Mouse (Mus musculus): ENCODE measurements around the gene Kcnma1.

Kcnma1 gene

DNA sequence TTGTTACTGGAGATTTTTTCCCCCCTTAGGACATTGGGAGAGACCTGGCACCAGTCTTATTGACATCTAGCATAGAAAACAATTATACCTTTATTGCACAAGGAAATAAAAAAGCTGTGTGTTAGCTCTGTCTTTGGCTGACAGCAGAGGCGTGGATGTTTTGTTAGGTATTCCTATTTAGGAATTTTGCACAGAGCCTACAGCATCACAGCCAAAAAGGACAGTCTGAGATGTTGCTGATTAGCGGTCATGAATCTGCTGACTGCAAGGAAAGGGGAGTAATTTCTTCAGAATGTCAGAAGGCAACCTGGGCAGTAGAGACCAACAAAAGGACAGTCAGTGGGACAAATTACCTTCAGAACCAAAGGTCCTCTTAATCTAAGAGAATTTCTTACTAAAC, 412.2 kb downstream of the Kcnma1 start:
- no peak for DNase-seq (ENCODE audit: low spot score in 2 of 2)

DNA sequence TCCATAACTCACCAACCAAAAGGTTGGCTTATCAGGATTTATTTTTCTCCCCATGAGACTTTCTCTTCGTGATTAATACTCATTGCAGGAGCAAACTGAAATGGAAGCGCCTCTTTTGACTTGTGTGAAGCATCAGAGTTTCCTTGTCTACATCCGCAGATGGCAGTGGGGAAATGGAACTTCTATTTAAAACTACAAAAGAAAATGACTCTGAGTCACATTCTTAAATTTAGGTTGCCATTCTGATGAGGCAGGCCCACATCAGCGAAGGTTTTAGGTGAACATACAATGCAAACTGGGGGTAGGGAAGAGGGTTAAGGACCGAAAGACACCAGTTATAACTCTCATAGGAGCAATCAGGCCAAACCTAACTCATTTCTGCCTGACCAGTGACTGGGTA, 419.7 kb downstream of the Kcnma1 start:
- DNase-seq (ENCODE audit: low spot score in 2 of 2), result no peak

- DNase-seq (ENCODE audit: low spot score in 2 of 2), result no peak
Measured at GRCm38 (mm10) chr14:23592826-23593447, 421.4 kb downstream of the Kcnma1 start.

DNA sequence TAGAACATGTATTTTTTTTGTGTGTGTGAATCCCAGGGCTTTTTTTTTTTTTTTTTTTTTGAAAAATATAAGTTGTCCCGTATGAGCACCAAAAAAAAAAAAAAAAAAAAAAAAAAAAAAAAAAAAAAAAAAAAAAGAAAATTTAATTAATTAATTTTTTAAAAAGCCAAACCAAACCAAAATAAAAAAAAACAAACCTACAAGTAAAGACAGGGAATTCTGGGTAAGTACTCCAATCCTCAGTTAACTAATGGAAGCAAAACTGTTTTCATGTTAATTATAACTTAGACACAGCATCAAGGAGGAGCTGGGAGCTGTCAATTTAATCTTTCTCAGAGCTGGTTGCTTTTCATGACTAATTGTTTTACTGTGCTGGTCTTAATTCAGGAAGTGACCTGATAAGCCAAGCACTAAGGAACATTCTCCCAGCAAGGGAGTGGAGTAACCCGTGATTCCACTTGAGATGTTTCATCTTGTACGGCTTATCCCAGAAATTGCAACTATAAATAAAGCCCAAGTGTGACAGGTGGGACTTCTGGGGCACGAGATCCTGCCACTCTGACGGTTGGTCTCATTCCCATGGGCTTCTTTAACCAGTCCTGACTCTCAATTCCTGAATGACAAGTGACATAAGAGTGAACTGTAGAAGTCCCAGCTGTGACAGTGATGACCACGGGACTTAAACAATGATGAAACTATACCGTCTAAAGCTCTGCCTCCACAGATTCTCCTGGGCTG, 424.4 kb downstream of the Kcnma1 start:
- no peak for DNase-seq (ENCODE audit: low spot score in 2 of 2)

- DNase-seq (ENCODE audit: low spot score in 2 of 2), result no peak
Measured at GRCm38 (mm10) chr14:23587451-23587850, 426.8 kb downstream of the Kcnma1 start.

DNA sequence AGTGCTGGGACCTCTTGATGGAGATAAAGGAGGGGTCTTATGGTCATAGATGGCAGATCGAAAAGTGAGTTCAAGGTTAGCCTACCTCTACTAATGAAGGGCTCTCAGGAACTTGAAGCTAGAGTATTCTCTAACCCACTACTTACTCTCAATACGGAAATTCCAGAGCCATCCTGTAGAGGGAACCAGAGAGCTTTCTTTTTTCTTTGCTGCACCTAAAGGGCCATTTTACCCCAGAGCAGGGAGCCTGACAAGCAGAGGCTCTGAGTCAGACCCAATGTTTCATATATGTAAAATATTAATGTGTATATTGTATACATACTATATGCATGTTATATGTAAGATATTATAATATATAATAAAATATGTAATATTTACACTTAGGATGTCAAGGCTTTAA, 431.1 kb downstream of the Kcnma1 start:
- peak in 1 of 2 experiments; percentile 22 for DNase-seq (ENCODE audit: low spot score in 2 of 2)

GRCm38 (mm10) chr14:23581282-23581681, 433.0 kb downstream of the Kcnma1 start:
- no peak for DNase-seq (ENCODE audit: low spot score in 2 of 2)

DNA sequence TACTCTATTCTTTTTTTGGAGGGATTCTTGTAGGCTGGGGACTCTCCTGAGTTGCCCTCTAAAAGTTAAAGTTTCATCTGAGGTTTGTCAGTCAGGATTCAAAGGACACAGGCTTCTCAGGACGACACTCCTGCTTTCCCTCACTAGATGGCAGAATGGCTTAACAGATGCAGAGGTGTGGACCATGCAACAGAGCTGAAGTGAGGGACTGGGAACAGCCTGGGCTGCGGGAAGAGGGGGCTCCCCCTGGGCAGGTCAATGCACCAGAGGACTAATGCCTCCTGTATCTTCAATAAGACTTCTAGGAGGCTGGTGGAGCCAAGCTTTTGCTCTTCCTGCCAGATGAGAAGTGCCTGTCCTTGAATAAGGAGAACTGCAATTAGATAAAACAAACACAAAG, 438.3 kb downstream of the Kcnma1 start:
- no peak for DNase-seq (ENCODE audit: low spot score in 2 of 2)

- no peak for DNase-seq (ENCODE audit: low spot score in 2 of 2)
Measured at GRCm38 (mm10) chr14:23574136-23574535, 440.2 kb downstream of the Kcnma1 start.

DNA sequence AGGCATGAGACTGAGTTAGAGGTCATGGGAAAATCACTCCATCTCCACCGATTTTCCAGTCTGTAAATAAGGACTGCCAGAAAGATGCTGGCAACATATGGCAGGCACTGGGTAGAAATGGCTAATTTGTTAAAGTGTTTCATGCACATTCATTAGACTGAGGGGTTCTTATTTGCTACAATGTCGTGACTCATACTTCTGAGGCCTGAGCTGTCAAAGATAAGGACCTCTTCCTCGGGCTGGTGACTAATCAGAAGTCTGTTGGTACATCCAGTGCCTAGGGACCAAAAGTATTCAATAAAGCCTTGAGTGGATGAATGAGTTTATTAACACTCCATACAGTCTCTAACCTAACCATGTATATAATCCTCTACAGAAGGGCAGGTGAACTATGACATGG, 440.9 kb downstream of the Kcnma1 start:
- no peak for DNase-seq (ENCODE audit: low spot score in 2 of 2)

GRCm38 (mm10) chr14:23572778-23573177, 441.5 kb downstream of the Kcnma1 start:
- no peak for DNase-seq (ENCODE audit: low spot score in 2 of 2)

- DNase-seq (ENCODE audit: low spot score in 2 of 2), result no peak
Measured at GRCm38 (mm10) chr14:23570251-23570650, 444.0 kb downstream of the Kcnma1 start.

DNA sequence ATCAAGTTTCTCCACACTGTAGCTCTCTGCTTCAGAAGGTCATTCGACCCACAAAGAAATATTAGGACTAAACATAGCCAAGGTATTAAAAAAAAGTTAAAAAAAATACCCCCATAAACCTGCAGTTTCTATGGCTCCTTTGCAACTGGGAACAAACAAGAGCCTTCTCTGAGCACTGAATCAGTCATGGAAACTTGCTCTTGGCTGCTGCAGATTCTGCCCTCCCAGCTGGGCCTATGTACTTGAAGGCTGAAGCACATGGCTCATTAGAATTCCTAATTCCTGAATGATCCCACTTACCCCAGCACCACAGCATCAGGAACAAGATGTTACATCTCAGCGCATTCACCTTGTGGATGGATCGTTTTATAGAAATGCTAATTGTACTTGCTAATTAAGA, 448.4 kb downstream of the Kcnma1 start:
- no peak for DNase-seq (ENCODE audit: low spot score in 2 of 2)

GRCm38 (mm10) chr14:23564474-23564873, 449.8 kb downstream of the Kcnma1 start:
- DNase-seq (ENCODE audit: low spot score in 2 of 2), result no peak

DNA sequence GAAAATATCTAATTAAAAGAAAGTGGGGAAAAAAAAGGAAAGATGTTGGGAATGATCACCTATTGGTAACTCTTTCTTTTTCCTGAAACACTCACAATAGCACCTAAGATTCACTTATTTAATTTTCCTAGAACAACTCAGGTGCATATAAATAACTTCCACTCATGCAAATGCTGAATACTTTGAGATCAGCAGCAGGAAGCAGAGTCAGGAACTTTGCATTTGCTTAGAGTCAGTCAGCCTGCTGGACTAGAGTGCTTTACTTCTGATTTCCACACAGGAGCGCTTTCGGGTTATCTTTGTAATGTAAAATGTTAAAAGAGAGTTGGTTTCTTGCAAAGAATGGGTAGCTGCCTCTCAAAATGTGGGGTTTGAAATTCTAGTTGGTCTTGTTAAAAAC, 451.1 kb downstream of the Kcnma1 start:
- no peak for DNase-seq (ENCODE audit: low spot score in 2 of 2)

DNA sequence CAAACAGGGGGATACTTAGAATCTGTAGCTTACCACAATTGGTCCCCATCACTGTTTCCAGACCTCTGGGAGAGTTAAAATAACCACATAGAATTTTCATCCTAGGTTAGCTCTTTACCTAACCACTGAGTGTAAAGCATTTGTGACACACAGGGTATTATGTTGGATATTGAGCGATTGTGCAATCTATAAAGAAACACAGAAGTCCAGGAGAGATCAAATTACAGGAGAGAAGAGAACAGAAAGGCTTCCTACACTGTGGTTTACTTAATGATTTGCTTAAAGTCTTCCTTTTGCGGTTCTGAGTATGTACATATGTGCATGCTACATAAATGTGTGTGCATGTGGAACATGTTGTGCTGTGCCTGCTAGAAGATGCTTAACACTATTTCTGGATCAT, 458.6 kb downstream of the Kcnma1 start:
- DNase-seq (ENCODE audit: low spot score in 2 of 2), result no peak

GRCm38 (mm10) chr14:23552252-23552974, 461.9 kb downstream of the Kcnma1 start:
- no peak for DNase-seq (ENCODE audit: low spot score in 2 of 2)

DNA sequence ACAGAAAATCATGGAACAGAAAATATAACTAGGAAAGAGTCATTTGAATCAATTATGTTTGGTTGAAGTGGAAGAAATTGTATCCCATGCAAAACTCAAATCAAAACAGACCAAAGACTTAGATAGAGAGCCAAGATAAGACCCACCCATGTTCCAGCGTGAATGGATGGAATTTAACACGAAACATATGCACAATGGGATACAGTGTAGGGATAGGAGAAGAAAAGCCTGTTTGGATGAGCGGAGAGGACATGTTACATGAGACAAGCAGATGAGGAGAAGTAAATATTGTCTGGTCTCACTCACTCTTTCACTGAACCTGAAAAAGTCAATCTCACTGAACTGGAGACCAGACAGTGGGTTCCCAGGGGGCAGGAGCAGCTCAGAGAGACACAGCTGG, 463.8 kb downstream of the Kcnma1 start:
- DNase-seq (ENCODE audit: low spot score in 2 of 2), result no peak

DNA sequence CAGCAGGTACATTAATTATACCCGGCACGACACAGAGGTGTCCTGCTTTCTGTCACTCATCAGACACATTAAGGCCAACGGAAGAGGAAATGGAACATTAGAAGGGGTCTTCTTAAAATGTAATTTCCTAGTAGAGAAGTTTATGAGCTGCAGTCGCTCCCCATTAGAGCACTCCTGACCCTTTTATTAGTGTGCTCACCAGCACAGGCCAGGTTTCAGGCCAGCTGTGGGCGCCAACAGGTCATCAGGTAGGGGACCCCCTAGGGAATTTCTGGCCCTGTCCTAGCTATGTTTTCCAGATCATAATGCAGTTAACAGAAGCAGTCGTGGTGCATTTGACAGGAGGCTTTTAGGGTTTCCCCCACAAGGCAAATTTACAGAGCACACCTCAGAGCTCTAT, 472.2 kb downstream of the Kcnma1 start:
- DNase-seq (ENCODE audit: low spot score in 2 of 2), result no peak

DNA sequence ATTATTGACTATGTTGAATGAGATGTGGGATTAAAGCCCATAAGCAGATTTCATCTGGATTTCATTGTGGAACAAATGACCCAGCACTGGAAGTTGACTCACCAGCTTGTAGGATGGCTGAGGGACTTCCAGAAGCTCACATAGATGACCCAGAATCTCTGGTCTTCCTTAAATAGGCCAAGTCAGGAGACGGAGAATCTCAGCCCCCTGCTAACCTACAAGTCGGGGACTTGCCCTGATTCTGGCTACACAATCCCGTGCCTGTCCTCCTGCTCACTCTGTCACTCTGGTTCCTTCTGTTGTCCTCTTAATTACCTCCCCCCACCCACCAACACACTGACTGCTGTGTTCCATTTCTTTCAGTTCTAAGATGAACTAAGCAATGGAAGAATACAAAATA, 474.7 kb downstream of the Kcnma1 start:
- DNase-seq (ENCODE audit: low spot score in 2 of 2), result no peak

GRCm38 (mm10) chr14:23533346-23533745, 480.9 kb downstream of the Kcnma1 start:
- DNase-seq (ENCODE audit: low spot score in 2 of 2), result no peak

DNA sequence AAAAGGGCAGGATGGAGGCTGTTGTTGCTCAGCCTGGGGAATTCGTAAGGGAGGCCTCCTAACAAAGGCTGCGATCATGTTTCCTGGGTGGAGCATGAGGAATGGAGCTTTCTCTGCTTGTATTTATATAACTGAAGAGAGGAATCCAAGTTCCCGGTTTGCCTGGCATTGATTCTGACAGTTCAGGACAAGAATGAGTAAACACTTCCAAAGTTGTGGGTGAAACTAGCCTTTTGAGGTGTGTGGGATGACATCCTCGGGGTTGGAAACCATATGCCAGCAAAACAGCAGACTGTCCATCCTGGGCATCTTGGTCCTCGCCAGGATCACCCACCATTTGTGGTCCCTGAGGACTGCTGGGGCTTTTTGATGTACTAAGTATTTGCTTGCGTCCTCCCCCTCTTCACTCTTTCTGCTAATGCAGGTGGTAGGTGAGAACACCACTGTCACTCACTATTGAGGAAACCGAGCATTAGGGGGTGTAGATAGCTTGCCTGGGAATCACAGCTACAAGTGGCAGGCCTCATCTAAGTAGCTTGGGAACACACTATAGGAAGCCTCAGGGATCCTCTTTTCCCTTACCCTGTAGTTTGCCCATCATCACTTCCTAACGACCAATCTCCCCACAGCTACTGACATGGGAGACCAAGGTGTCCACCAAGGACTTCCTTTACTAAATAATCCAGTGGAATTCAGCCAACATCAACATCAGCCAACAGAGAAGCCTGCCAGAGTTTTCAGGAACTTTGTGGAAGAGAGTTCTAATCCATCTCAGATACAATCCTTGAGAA, 482.4 kb downstream of the Kcnma1 start:
- DNase-seq (ENCODE audit: low spot score in 2 of 2), result no peak

All from spleen, postnatal 10 days (tissue).